Mouse (Mus musculus): ENCODE results near the gene Dctpp1.
"Not testable (repeated sequence)": the region's sequence is repeated elsewhere in the genome, so short reads cannot be mapped to it uniquely, and the experiment has no call there.

Gene Dctpp1

DNA sequence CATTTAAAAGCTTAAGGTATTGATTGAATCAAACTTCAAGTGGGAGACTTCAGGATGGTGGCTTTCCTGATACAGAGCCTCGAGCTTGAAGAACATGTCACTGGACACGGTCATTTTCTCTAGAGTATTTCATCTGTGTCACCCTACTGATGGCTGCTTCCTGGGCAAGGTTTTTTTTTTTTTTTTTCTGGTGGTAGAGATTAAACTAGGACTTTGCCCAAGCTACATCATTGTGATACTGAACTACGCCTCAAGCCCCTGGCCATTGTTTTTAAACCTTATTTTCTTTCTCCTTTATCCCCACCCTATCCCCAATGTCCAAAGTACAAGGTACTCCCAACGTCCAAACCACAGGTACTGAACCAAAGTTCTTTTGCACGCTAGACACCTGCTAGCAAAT is 10.2 kb upstream of the Dctpp1 start:
- no peak for DNase-seq (ENCODE audit: low read depth, low spot score)

DNA sequence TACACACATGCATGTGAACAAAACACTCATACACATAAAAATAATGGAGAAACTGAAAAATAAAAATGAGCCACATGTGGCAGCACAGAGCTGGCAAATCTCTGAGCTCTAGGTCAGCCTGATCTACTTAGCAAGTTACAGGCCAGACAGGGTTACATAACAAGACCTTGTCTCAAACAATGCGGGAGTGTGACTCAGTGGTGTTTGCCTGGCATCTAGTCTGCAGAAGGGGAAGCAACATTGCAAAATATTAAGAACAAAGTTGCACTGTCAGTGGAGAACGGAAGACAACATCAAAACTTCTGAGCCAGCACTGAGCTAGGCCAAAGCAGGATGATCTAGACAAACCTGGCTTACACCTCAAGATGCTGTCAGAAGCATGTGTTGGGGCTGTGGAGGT is 9.7 kb upstream of the Dctpp1 start:
- no peak for DNase-seq (ENCODE audit: low read depth, low spot score)

DNA sequence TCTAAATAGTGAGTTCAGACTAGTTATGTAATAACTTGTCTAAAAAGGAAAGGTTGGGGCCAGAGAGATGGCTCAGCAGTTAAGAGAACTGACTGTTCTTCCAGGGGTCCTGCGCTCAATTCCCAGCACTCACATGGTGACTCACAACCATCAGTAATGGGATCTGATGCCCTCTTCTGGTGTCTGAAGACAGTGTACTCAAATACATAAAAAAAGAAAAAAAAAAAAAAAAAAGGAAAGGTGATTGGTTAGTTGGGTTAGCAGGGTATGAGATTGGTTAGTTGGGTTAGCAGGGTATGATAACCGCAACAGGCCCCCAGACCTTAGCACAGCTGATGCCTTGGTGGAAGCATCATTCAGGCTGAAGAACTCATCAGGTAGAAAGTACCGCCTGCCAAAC is 3.0 kb upstream of the Dctpp1 start:
- DNase-seq (ENCODE audit: low read depth, low spot score) = no peak

DNA sequence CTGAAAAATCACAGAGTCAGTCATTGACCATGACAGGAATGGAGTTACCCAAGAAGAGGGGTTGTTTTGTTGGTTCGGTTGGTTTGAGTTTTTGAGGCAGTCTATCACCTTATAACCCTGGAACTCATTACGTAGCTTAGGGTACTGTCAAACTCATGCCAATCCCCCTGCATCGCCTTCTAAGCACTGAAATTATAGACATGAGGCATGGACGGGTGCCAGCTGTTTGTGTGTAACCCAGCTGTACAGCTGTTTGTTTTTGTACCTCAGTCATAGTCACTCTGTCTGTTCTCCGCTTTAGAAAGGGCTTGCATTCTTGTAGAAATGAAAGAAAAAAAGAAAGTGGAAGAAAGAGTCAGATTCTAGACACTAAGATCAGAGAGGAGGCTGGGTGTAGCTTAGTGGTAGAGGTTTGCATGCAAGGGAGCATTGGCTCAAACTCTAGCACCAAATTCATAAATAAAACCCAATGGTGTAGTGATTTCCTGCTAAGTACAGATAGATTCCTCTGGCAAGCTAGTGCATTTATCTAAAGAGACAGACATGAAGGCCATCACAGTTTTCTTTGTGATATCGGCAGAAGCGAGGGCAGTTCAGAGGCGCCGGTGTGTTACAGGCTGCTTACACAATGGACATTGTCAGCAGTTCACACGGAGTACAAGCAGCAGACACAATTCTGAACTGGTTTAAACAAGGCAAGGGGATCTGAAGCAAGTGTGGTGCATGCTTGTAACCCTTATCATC is 1.9 kb upstream of the Dctpp1 start:
- no peak for DNase-seq (ENCODE audit: low read depth, low spot score)

DNA sequence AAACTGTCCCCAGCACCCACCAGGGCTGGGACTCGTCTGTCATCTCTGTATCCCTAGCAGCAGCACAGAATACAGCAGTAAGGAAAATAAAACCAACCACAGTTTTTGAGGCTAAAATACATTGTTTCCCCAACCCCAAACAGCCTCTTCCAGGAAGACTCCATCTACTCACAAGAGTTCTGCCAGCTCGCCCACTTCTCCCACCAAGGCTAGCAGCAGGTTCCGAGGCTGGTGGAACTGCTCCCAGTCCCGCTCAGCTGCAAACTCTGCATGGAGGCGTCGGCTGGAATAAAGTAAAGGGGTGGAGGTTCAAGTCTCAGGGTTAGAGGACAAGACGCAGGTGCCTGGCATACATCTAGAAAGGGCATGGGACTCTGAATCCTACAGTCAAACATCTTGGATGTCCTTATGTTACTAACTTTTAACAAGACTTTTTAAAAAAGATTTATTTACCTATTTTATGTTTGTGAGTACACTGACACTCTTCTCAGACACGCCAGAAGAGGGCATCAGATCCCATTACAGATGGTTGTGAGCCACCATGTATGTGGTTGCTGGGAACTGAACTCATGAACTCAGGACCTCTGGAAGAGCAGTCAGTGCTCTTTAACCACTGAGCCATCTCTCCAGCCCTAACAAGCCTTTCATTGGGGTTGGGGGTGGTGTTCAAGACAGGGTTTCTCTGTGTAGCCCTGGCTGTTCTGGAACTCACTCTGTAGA is 1.2 kb downstream of the Dctpp1 start:
- DNase-seq (ENCODE audit: low read depth, low spot score) = no peak

DNA sequence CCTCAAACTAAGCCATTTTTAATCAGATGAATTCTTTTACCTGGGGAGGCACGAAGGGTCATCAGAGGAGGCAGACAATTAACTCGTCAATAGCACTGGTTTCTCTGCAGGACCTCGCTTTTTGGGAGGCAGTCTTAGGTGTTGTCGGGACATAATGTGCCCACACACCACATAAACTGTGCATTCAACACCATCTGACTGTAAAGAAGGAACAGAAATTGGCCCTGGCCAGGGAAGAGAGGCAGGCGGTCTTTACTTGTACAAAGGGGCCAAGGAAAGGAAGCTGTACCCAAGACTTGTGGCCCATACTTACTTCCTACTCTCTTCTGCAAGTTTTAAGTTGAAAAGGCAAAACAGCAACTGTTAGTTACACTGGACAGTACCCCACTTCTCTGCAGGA is 4.0 kb downstream of the Dctpp1 start:
- no peak for DNase-seq (ENCODE audit: low read depth, low spot score)

DNA sequence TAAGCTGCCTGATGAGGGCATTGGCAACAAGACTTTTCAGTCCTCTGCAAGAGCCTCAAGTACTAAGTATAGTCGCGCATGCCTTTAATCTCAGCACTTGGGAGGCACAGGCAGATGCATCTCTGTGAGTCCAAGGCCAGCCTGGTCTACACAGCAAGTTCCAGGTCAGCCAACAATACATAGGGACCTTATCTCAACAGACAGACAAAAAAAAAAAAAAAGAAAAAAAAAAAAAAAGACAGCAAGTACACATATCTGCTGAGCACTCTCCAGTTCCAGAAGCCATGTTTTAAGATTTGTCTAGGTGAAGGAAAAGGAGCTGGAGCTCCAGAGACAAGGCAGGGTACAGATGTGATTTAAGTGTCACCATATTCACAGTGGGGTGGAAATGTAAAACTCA is 4.5 kb downstream of the Dctpp1 start:
- DNase-seq (ENCODE audit: low read depth, low spot score) = no peak

DNA sequence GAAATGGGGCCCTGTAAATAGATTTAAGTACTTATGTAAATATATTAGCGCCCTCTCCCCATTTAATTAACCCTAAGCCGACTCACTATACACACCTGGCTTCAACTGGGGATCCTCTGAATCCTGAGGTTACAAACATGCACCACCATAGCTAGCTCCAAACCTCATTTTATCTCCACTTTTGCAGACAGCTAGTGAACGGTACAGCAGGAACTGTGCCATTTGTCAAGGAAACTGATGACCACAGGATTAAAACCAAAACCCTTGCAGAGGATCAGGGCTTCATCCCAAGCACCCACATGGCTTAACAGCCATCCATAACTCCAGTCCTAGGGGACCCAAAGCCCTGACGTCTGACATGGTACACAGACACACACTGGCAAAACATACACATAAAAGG is 5.5 kb downstream of the Dctpp1 start:
- DNase-seq (ENCODE audit: low read depth, low spot score) = no peak

DNA sequence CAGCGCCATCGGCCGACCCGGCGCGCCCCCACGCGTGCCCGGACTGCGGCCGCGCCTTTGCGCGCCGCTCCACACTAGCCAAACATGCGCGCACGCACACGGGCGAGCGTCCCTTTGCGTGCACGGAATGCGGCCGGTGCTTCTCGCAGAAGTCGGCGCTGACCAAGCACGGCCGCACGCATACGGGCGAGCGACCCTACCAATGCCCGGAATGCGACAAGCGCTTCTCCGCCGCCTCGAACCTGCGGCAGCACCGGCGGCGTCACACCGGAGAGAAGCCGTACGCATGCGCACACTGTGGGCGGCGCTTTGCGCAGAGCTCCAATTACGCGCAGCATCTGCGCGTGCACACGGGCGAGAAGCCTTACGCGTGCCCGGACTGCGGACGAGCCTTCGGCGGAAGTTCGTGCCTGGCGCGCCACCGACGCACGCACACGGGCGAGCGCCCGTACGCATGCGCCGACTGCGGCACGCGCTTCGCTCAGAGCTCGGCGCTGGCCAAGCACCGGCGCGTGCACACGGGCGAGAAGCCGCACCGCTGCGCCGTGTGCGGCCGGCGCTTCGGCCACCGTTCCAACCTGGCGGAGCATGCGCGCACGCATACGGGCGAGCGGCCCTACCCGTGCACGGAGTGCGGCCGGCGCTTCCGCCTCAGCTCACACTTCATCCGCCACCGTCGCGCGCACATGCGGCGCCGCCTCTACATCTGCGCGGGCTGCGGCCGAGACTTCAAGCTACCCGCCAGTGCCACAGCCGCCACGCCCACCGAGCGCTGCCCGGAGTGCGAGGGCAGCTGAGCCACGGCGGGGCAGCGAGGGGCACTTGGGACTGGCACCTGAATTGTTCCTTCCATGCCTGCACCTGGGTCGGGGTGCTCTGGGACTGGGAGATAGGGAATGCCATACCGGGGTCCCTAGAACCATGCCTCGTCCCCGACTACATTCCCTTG is 6.4 kb downstream of the Dctpp1 start:
- DNase-seq (ENCODE audit: low read depth, low spot score) = peak; percentile 99

DNA sequence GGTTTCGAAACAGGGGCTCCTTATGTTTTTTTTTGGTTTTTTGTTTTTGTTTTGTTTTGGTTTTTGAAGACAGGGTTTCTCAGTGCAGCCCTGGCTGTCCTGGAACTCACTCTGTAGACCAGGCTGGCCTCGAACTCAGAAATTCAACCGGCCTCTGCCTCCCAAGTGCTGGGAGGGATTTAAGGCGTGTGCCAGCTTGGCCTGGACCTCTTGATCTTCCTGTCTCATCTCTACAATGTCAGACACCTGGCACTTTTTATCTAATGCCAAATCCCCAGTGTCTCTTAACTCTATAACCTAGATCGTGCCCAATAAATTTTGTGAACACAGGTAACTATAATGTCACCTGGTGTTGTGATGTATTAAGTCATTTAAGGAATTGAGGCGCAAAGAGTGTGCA is 7.2 kb downstream of the Dctpp1 start:
- no peak for DNase-seq (ENCODE audit: low read depth, low spot score)

DNA sequence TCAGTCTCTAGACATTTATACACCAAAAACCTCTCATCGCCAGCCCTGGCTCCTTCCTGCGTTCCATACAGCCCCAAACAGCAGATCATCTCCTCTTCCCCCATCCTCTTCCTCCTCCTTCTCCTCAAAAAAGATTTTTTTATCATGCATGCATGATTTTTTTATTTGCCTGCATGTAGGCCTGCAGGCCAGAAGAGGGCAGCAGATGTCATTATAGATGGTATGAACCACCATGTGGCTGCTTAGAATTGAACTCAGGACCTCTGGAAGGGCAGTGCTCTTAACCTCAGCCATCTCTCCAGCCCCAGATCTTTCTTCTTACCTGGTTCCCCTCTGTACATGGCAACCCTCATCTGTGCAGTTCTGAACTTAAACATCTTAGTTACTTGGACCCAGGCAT is 8.1 kb downstream of the Dctpp1 start:
- DNase-seq (ENCODE audit: low read depth, low spot score) = peak; percentile 77

DNA sequence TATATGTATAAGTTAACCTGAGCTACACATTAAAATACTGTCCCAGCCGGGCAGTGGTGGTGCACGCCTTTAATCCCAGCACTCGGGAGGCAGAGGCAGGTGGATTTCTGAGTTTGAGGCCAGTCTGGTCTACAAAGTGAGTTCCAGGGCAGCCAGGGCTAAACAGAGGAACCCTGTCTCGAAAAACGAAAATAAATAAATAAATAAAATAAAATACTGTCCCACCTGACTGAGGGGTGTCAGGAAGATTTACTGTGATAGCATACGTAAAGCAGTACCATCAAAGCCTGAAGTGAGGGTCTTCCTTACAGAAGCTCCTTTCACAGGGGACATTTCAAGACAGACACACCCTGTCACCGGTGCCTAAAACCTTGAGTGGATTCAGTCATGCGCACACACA is 10.0 kb downstream of the Dctpp1 start:
- DNase-seq (ENCODE audit: low read depth, low spot score) = not testable (repeated sequence)

DNA sequence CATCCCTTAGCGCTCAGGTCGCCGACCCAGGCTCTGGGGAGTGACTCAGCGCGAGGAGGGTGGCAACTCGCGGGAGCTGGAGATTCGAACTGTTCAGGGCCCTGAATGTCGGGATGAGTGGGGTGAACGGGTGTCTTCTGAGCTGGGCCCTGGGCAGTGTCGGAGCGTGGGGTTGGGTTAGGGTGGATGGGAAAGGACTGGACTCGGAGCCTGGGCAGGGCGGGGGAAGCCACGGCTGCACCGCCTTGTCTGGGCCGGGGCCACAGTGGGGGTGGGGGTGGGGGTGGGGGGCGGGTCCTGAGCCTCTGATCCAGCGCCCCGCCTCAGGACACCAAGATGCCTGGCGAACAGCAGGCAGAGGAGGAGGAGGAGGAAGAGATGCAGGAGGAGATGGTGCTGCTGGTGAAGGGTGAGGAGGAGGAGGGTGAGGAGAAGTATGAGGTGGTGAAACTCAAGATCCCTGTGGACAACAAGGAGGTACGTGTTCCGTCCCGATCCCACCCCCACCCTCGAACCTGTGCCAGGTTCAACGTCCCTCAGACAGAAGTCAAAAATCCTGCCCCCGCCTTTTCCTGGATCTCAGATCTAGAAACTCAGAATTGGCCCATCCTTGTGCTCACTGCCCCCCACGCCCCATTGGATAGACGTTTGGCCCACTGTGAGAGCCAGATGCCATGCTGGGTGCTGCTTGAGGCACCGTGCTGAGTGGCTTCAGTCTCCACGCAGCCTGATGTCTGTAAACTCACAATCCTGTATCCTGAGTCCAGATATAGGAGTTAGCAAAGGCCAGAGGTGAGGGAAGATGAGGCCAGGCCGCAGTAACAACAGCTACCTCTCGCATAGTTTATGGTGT is 15.6 kb downstream of the Dctpp1 start:
- no peak for DNase-seq (ENCODE audit: low read depth, low spot score)

DNA sequence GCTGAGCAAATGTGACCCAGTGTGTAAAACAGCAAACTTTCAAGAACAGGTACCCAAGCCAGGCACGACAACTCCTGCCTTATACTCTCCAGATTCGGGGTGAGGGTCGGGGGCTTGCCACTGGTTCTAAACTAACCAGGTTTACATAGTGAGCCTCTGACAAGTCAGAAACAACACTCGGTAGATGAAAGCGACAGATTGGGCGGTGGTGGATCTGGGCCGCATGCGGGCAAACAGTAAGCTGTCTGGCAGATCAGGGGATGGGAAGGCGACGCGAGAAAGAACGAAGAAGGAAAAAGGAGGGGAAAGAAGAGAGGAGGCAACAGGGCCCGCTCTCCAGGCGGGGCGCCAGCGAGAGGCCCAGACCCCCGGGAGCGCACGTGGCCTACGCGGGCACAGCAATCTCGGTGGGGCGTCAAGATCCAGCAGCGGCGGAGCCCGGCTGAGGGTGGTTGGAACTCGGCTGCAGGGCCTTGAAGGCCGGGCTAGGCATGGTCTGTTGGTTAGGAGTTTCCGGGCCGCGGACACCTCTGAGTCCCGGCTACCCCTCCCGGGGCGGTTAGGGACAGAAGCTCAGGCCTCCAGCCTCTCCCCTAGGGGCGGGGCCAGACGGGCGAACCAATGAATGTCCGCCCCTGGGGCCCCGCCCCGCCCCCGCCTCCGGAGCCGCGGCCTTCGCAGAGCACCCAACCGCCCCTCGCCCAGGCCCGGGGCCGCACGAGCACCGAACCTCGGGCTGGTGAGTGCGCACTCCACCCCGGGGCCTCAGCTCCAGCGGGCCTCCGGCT is 16.4 kb downstream of the Dctpp1 start, which contains the start of gene Zfp771:
Zfp771 (plus strand) TSS at position 405 of the 788 bp plus-strand sequence.
- DNase-seq (ENCODE audit: low read depth, low spot score) = peak; percentile 92

DNA sequence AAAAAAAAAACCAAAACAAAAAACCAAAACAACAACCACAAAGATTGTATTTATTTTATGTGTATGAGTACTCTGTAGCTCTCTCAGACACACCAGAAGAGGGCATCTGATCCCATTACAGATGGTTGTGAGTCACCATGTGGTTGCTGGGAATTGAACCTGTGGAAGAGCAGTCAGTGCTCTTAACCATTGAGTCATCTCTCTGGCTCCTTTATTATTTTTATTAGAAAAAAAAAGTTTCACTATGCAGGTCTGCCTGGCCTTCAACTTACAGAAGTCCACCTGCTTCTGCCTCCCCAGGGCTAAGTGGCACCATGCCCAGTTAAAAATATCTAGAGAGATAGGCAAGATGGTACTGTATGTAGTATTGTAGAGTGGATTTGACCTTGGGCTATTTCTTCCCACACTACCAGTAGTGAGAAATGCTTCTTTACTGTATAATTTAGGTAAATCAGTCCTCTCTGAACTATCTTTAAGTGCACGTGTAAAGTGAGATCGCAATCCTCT is 17.1 kb downstream of the Dctpp1 start:
- DNase-seq (ENCODE audit: low read depth, low spot score) = no peak

DNA sequence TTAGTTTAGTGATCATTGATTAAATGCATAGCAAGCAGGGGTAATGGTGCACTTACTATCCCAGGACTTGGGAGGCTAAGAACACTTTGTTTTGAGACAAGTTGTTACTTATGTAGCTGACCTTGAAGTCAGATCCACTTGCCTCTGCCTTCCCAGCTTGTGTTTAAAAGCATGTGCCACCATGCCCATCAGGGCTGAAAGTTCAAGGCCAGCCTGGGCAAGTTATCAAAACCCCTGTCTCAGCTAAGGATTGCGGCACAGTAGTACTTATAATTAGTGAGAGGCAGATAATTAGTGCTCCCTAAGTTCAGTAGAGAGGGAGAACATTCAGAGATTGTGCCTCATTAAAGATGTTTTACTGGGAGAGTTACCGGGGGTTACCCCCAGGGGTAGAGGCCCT is 25.7 kb downstream of the Dctpp1 start:
- DNase-seq (ENCODE audit: low read depth, low spot score) = no peak

DNA sequence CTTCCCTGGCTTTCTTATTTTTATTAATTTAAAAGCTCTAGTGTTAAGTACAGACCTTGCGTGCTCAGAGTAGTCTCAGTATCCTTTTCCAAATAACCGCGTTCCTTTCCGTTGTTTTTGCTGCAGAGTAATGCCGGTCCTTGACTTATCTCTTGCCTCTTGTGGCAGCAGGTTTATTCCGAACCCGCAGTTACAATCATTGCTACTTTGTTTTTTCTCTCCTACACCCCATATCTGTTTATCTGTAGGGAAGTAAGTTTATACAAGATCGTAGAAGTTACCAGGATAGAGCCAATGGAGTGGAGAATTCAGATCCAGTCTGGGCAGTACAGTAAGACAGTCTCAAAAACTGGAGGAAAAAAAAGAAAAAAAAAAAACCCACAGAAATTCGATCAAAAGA is 26.7 kb downstream of the Dctpp1 start:
- DNase-seq (ENCODE audit: low read depth, low spot score) = no peak

DNA sequence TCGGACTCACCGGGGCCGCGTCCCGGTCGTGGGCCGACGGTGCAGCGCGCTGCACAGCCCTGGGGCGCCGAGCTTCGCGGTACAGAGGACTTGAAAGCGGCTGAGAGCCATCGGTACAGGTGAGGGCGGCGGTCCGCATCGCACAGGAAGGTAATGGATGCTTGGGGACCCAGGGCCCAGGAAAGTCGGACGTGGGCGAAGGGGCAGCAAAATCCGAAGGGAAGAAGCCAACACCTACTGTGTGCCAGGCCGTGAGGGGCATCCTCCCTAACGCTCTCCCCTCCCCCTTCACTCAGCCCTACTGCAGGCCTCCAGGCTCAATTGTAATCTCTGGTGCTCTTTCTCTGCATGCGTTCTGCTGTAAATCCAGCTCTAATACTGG is 27.1 kb downstream of the Dctpp1 start:
- no peak for DNase-seq (ENCODE audit: low read depth, low spot score)

DNA sequence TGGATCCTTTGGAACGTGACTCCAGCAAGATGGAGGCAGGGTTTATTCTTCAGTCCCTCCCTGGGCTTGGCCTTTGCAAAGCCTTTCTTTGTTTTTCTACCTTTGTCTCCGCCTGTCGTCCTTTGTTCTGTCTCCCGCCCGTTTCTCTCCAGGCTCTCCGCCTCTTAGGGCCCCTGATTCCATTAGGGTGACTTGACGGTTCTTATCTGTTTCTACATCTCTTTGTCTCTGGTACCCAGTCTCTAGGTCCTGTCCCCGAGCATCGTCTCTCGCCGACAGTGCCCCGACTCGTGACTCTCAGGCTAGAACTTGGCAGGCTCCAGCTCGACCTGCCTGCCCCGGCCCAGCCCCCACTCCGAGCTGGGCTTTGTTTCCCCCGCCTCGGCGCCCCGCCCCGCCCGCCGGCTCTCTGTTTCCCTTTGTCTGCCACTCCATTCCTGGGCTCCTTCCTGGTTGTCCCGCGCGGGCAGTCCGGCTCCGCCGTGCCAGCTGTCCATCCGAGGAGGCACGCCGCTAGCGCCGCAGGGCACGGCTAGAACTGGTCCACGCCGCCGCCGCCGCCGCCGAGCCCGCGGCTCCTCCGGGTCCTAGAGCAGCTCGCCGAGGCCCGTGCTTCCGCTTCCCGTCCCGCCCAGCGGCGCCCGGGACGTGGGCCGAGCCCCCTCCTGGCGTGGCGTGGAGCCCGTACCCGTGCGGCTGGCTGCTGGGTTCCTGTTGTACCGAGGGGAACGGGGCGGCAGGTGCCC is 27.7 kb downstream of the Dctpp1 start, which contains the start of the genes Zfp553 and Sept1:
Zfp553 (plus strand) TSS at position 440 of the 746 bp plus-strand sequence.
Sept1 (minus strand) TSS at position 509 of the 746 bp plus-strand sequence.
- DNase-seq (ENCODE audit: low read depth, low spot score) = peak; percentile 88
